In genomic region chr5:86244880-86245279, GRCm38 (mm10) we compare ENCODE assay signal across 23 mouse cellular contexts. TPM values are rescaled to one million over a fixed set of nuclear protein-coding genes. Genes with fewer than 3 reads are reported as not detected.
"Had no signal": no experiment of that assay in that cellular context is flagged by ENCODE, and none has a peak within 500 bp of the region (broad histone marks: within the 10 kb centered on the region; RNA-seq: fewer than 3 reads in every experiment).

No protein-coding gene starts in this region.

- H3K27ac ChIP-seq: limb, embryonic 13.5 days; liver, embryonic 14.5 days; midbrain, embryonic 10.5 days; neural tube, embryonic 12.5 days had no signal

- DNase-seq: kidney, postnatal 14 days; left cerebral cortex, postnatal 4 days; lung, postnatal 4 days; midbrain, embryonic 14.5 days; right cerebral cortex, adult 18-20 months; right cerebral cortex, postnatal 25 days; thymus, postnatal 4 days had no signal

- H3K9ac ChIP-seq: limb, embryonic 13.5 days; liver, embryonic 14.5 days; neural tube, embryonic 12.5 days had no signal

- H3K36me3 ChIP-seq: limb, embryonic 13.5 days; midbrain, embryonic 10.5 days; neural tube, embryonic 12.5 days had no signal

- H3K27me3 ChIP-seq: limb, embryonic 13.5 days; neural tube, embryonic 12.5 days had no signal

- H3K4me1 ChIP-seq: limb, embryonic 13.5 days; midbrain, embryonic 10.5 days; neural tube, embryonic 12.5 days had no signal

- H3K4me2 ChIP-seq: limb, embryonic 13.5 days; neural tube, embryonic 12.5 days had no signal

- H3K4me3 ChIP-seq: limb, embryonic 13.5 days; midbrain, embryonic 10.5 days; neural tube, embryonic 12.5 days had no signal

- H3K9me3 ChIP-seq: limb, embryonic 13.5 days; midbrain, embryonic 10.5 days; neural tube, embryonic 12.5 days had no signal

RNA-seq across cellular contexts. Expression of gene Tmprss11c, which starts 44.2 kb away (rescaled TPM):
- total RNA-seq: layer of hippocampus, adult 8-10 months; layer of hippocampus, postnatal 14 days; left cerebral cortex, adult 18-20 months; left cerebral cortex, postnatal 10 days; left cerebral cortex, postnatal 4 days; liver, adult 2 months; megakaryocyte, adult 5-6 weeks; neutrophil, adult 5-6 weeks had no signal
- polyA plus RNA-seq: large intestine, adult 2 months; limb, embryonic 13.5 days; liver, adult 2 months; liver, embryonic 14.5 days; lung, embryonic 16.5 days; midbrain, embryonic 10.5 days; midbrain, embryonic 14.5 days; neural tube, embryonic 12.5 days; small intestine, adult 2 months; stomach, embryonic 16.5 days; thymus, postnatal 0 days had no signal

RNA-seq across cellular contexts. Expression of gene Gnrhr, which starts 47.2 kb away (rescaled TPM):
- total RNA-seq: layer of hippocampus, adult 8-10 months; layer of hippocampus, postnatal 14 days; left cerebral cortex, adult 18-20 months; left cerebral cortex, postnatal 4 days; liver, adult 2 months; megakaryocyte, adult 5-6 weeks; neutrophil, adult 5-6 weeks had no signal
- polyA plus RNA-seq: large intestine, adult 2 months; limb, embryonic 13.5 days; liver, adult 2 months; liver, embryonic 14.5 days; lung, embryonic 16.5 days; midbrain, embryonic 14.5 days; neural tube, embryonic 12.5 days; small intestine, adult 2 months; stomach, embryonic 16.5 days; thymus, postnatal 0 days had no signal
